Mouse (Mus musculus) hindbrain, postnatal 0 days (tissue): ENCODE measurements around the gene Ppp1r18. TPM values are rescaled to one million over a fixed set of nuclear protein-coding genes. Genes with fewer than 3 reads are reported as not detected.
A peak's percentile ranks its signal among the peaks of the same experiment; 100 is the strongest.

Experiments used
- ATAC-seq: fragments of 200-750 bp; cut with Nextera tagmentation; 2 replicates; pipeline ENCODE4 v1.8.0; 2017; ENCODE audit warnings: mild to moderate bottlenecking, moderate TSS enrichment, moderate library complexity
- DNase-seq: peaks from one replicate; pipeline ENCODE4 v3.0.0-alpha.2; 2015; ENCODE audit warnings: low spot score
- H3K27ac ChIP-seq: fragments of 300-500 bp; sonication (generic); 2 replicates; pipeline ENCODE4 v1.5.1; 2014; ENCODE audit warnings: mild to moderate bottlenecking
- H3K27me3 ChIP-seq: fragments of 300-500 bp; sonication (generic); 2 replicates; pipeline ENCODE4 v1.6.1; 2014; ENCODE audit warnings: low read length, mixed read lengths; ENCODE audit not compliant: insufficient read depth
- H3K36me3 ChIP-seq: fragments of 300-500 bp; sonication (generic); 2 replicates; pipeline ENCODE4 v1.6.1; 2014; ENCODE audit warnings: low read length, mixed read lengths; ENCODE audit not compliant: insufficient read depth
- H3K4me1 ChIP-seq: fragments of 300-500 bp; sonication (generic); 2 replicates; pipeline ENCODE4 v1.6.1; 2014; ENCODE audit warnings: antibody characterized with exemption, low read length, mixed read lengths; ENCODE audit not compliant: insufficient read depth
- H3K4me2 ChIP-seq: fragments of 300-500 bp; sonication (generic); 2 replicates; pipeline ENCODE4 v1.6.1; 2014; ENCODE audit warnings: low read depth, mild to moderate bottlenecking, low read length, moderate library complexity, mixed read lengths
- H3K4me3 ChIP-seq: fragments of 300-500 bp; sonication (generic); 2 replicates; pipeline ENCODE4 v1.5.1; 2014; ENCODE audit warnings: low read length
- H3K9ac ChIP-seq: fragments of 300-500 bp; sonication (generic); replicated peaks from 2 replicates; pipeline ENCODE4 v1.6.1; 2014; ENCODE audit warnings: mild to moderate bottlenecking, low read length, moderate library complexity, mixed read lengths
- H3K9me3 ChIP-seq: fragments of 300-500 bp; sonication (generic); 2 replicates; pipeline ENCODE4 v1.6.1; 2016; ENCODE audit warnings: low read length, mixed read lengths
- CTCF ChIP-seq: IDR thresholded peaks from 2 replicates; pipeline ENCODE4 v1.5.1; 2016; ENCODE audit warnings: antibody characterized with exemption, control low read depth, low read depth
- WGBS: fragments of 180-500 bp; shearing (Covaris S2); extraction: QIAGEN DNeasy Blood & Tissue Kit; methylation state at CpG from one replicate; pipeline ENCODE4 v1.1.7; 2014; 5-methylcytosine and 5-hydroxymethylcytosine counted together
- polyA plus RNA-seq: library from polyadenylated mRNA; unstranded; fragments of >200 nt; fragmentation: Nextera tagmentation; extraction: Ambion mirVana; gene quantifications from 2 replicates; pipeline ENCODE4 v1.2.1, GENCODE M21; 2015
- total RNA-seq: library from RNA; depleted of rRNA; stranded (reverse); fragments of >200 nt; gene quantifications from 2 replicates; pipeline ENCODE4 v1.2.3, GENCODE M21; 2014

The Ppp1r18 gene
- total and polyA plus RNA-seq, 2 experiments from 2014 or later = 18.4 to 34.3 TPM

GRCm38 (mm10) chr17:35905587-35905986, 40.2 kb downstream of the Ppp1r18 start:
- Histone ChIP-seq H3K9me3 (no peaks in the 10 kb centered on the region), H3K4me2 (no peak overlapping the region), H3K9ac (no peak overlapping the region), H3K36me3 (peaks cover 25% of the 10 kb centered on the region), H3K27me3 (no peaks in the 10 kb centered on the region), H3K4me3 (no peak overlapping the region), H3K27ac (no peak overlapping the region), H3K4me1 (peaks cover 14% of the 10 kb centered on the region)
- TF ChIP-seq CTCF = no peak
- 94% methylated on average over 1 of the region's 1 CpGs for WGBS
- ATAC-seq (no peak), DNase-seq (no peak)

GRCm38 (mm10) chr17:35907609-35908008, 42.2 kb downstream of the Ppp1r18 start:
- H3K27ac ChIP-seq = no peak overlapping the region
- no peak overlapping the region for H3K4me2 ChIP-seq
- WGBS = 78% methylated on average over 2 of the region's 2 CpGs
- H3K4me1 ChIP-seq = peaks cover 14% of the 10 kb centered on the region
- H3K4me3 ChIP-seq = no peak overlapping the region
- no peaks in the 10 kb centered on the region for H3K9me3 ChIP-seq
- DNase-seq (no peak), ATAC-seq (no peak)
- H3K27me3 ChIP-seq = no peaks in the 10 kb centered on the region
- peaks cover 24% of the 10 kb centered on the region for H3K36me3 ChIP-seq
- peak; percentile 31; the same call in 1 of the 2 replicates for TF ChIP-seq CTCF
- H3K9ac ChIP-seq = no peak overlapping the region

GRCm38 (mm10) chr17:35909186-35909918, 44.0 kb downstream of the Ppp1r18 start:
- Histone ChIP-seq H3K4me2 (peak overlapping the region; percentile 87), H3K9me3 (no peaks in the 10 kb centered on the region), H3K27ac (peak overlapping the region; percentile 77), H3K9ac (peak overlapping the region; percentile 63), H3K27me3 (no peaks in the 10 kb centered on the region), H3K4me3 (peak overlapping the region; percentile 55), H3K36me3 (peaks cover 24% of the 10 kb centered on the region; the same call in 1 of the 2 replicates), H3K4me1 (peaks cover 14% of the 10 kb centered on the region)
- no peak for DNase-seq
- 18% methylated on average over 20 of the region's 20 CpGs for WGBS
- ATAC-seq = peak; percentile 5; the same call in 1 of the 2 replicates
- no peak for TF ChIP-seq CTCF

- 4% methylated on average over 25 of the region's 25 CpGs for WGBS
- Histone ChIP-seq H3K4me3 (peak within 1 kb of the TSS; percentile 55), H3K36me3 (peaks cover 21% of the 10 kb centered on the region; the same call in 1 of the 2 replicates), H3K9me3 (no peaks in the 10 kb centered on the region), H3K9ac (peak within 1 kb of the TSS; percentile 63), H3K27ac (peak within 1 kb of the TSS; percentile 77), H3K27me3 (no peaks in the 10 kb centered on the region), H3K4me2 (peak within 1 kb of the TSS; percentile 87), H3K4me1 (peaks cover 14% of the 10 kb centered on the region)
- ATAC-seq (peak; percentile 95), DNase-seq (peak; percentile 97)
- no peak for TF ChIP-seq CTCF
Measured at GRCm38 (mm10) chr17:35909919-35910369, 44.6 kb downstream of the Ppp1r18 start, which contains the start of gene Atat1. TSS of gene Atat1 (minus strand) at chr17:35910075.

GRCm38 (mm10) chr17:35914975-35915374, 49.6 kb downstream of the Ppp1r18 start:
- H3K27me3 ChIP-seq = no peaks in the 10 kb centered on the region
- no peak overlapping the region for H3K27ac ChIP-seq
- H3K9me3 ChIP-seq = no peaks in the 10 kb centered on the region
- DNase-seq (no peak), ATAC-seq (no peak)
- WGBS = 82% methylated on average over 6 of the region's 6 CpGs
- H3K36me3 ChIP-seq = peaks cover 13% of the 10 kb centered on the region; the same call in 1 of the 2 replicates
- no peak overlapping the region for H3K9ac ChIP-seq
- TF ChIP-seq CTCF = no peak; the same call in 1 of the 2 replicates
- no peak overlapping the region for H3K4me3 ChIP-seq
- H3K4me2 ChIP-seq = peak overlapping the region; percentile 90; the same call in 1 of the 2 replicates
- peaks cover 9% of the 10 kb centered on the region for H3K4me1 ChIP-seq

- Histone ChIP-seq H3K9ac (peak overlapping the region; percentile 97), H3K4me3 (peak overlapping the region; percentile 73), H3K9me3 (no peaks in the 10 kb centered on the region), H3K4me2 (peak overlapping the region; percentile 90), H3K36me3 (peaks cover 13% of the 10 kb centered on the region; the same call in 1 of the 2 replicates), H3K4me1 (peaks cover 16% of the 10 kb centered on the region), H3K27me3 (no peaks in the 10 kb centered on the region), H3K27ac (peak overlapping the region; percentile 98)
- DNase-seq (peak; percentile 16), ATAC-seq (no peak)
- TF ChIP-seq CTCF = no peak
- WGBS = 3% methylated on average over 28 of the region's 28 CpGs
Measured at GRCm38 (mm10) chr17:35915538-35916296, 50.3 kb downstream of the Ppp1r18 start.
